21 mouse cellular contexts compared by ENCODE assay signal in genomic region chr13:69373816-69374142, GRCm38 (mm10).
DNase-seq lines count a peak whose midpoint lies in the region; ATAC-seq and TF ChIP-seq lines count a peak whose summit lies in the region.
"Had no signal": no experiment of that assay in that cellular context is flagged by ENCODE, and none has a peak within 500 bp of the region (broad histone marks: within the 10 kb centered on the region; RNA-seq: fewer than 3 reads in every experiment).

No protein-coding gene starts in this region.

- no peaks in the 10 kb centered on the region for H3K36me3 ChIP-seq in midbrain, embryonic 11.5 days (ENCODE audit: control insufficient read depth, insufficient read depth, low read length)
- no peaks in the 10 kb centered on the region for H3K36me3 ChIP-seq in midbrain, postnatal 0 days (ENCODE audit: insufficient read depth, low read length)
- no peaks in the 10 kb centered on the region for H3K36me3 ChIP-seq in hindbrain, embryonic 14.5 days (replicated peaks; ENCODE audit: control insufficient read depth, insufficient read depth)
- no peaks in the 10 kb centered on the region for H3K36me3 ChIP-seq in hindbrain, embryonic 15.5 days
- no peaks in the 10 kb centered on the region for H3K36me3 ChIP-seq in midbrain, embryonic 16.5 days (ENCODE audit: control insufficient read depth, insufficient read depth, low read length)
- H3K36me3 ChIP-seq: embryonic facial prominence, embryonic 12.5 days; embryonic facial prominence, embryonic 15.5 days had no signal

- no peak overlapping the region for H3K9ac ChIP-seq in midbrain, embryonic 11.5 days (ENCODE audit: low read length)
- no peak overlapping the region for H3K9ac ChIP-seq in midbrain, postnatal 0 days (replicated peaks; ENCODE audit: low read length, poor library complexity, severe bottlenecking)
- no peak overlapping the region for H3K9ac ChIP-seq in hindbrain, embryonic 14.5 days
- no peak overlapping the region for H3K9ac ChIP-seq in hindbrain, embryonic 15.5 days
- no peak overlapping the region for H3K9ac ChIP-seq in midbrain, embryonic 16.5 days (ENCODE audit: low read depth, low read length)
- H3K9ac ChIP-seq: embryonic facial prominence, embryonic 12.5 days; embryonic facial prominence, embryonic 15.5 days; forebrain, postnatal 0 days had no signal

- H3K4me2 ChIP-seq in midbrain, embryonic 11.5 days, result no peak overlapping the region
- no peak overlapping the region for H3K4me2 ChIP-seq in midbrain, postnatal 0 days (ENCODE audit: low read depth, low read length, poor library complexity, severe bottlenecking)
- H3K4me2 ChIP-seq in hindbrain, embryonic 14.5 days (replicated peaks), result no peak overlapping the region
- no peak overlapping the region for H3K4me2 ChIP-seq in hindbrain, embryonic 15.5 days
- H3K4me2 ChIP-seq in midbrain, embryonic 16.5 days (ENCODE audit: low read length), result no peak overlapping the region
- H3K4me2 ChIP-seq: embryonic facial prominence, embryonic 12.5 days; embryonic facial prominence, embryonic 15.5 days; heart, embryonic 11.5 days had no signal

- no peaks in the 10 kb centered on the region for H3K4me1 ChIP-seq in midbrain, embryonic 11.5 days (ENCODE audit: control insufficient read depth, insufficient read depth, low read length)
- H3K4me1 ChIP-seq in midbrain, postnatal 0 days (ENCODE audit: insufficient read depth, low read length), result peaks cover 6% of the 10 kb centered on the region; the same call in 1 of the 2 replicates
- H3K4me1 ChIP-seq in hindbrain, embryonic 14.5 days (replicated peaks; ENCODE audit: control insufficient read depth, insufficient read depth, low read length), result peaks cover 8% of the 10 kb centered on the region
- no peaks in the 10 kb centered on the region for H3K4me1 ChIP-seq in hindbrain, embryonic 15.5 days (replicated peaks)
- H3K4me1 ChIP-seq in midbrain, embryonic 16.5 days (ENCODE audit: control insufficient read depth, insufficient read depth, low read length), result no peaks in the 10 kb centered on the region
- H3K4me1 ChIP-seq: embryonic facial prominence, embryonic 12.5 days; embryonic facial prominence, embryonic 15.5 days had no signal

- no peaks in the 10 kb centered on the region for H3K9me3 ChIP-seq in midbrain, embryonic 11.5 days (ENCODE audit: control insufficient read depth, low read length)
- H3K9me3 ChIP-seq in midbrain, postnatal 0 days (ENCODE audit: low read length), result no peaks in the 10 kb centered on the region
- 0 out of 2 replicates have a peak, but pooled peaks cover 2% of the 10 kb centered on the region for H3K9me3 ChIP-seq in hindbrain, embryonic 14.5 days (ENCODE audit: control insufficient read depth, low read length)
- H3K9me3 ChIP-seq in hindbrain, embryonic 15.5 days, result no peaks in the 10 kb centered on the region
- H3K9me3 ChIP-seq in midbrain, embryonic 16.5 days (replicated peaks; ENCODE audit: control insufficient read depth, low read length, poor library complexity, severe bottlenecking), result no peaks in the 10 kb centered on the region
- H3K9me3 ChIP-seq: embryonic facial prominence, embryonic 12.5 days; embryonic facial prominence, embryonic 15.5 days had no signal

- H3K4me3 ChIP-seq in midbrain, embryonic 11.5 days (ENCODE audit: low read depth, low read length), result no peak overlapping the region
- H3K4me3 ChIP-seq in midbrain, postnatal 0 days (ENCODE audit: low read depth, low read length), result no peak overlapping the region
- H3K4me3 ChIP-seq in hindbrain, embryonic 14.5 days (replicated peaks; ENCODE audit: low read length), result no peak overlapping the region
- H3K4me3 ChIP-seq in hindbrain, embryonic 15.5 days, result no peak overlapping the region
- no peak overlapping the region for H3K4me3 ChIP-seq in midbrain, embryonic 16.5 days (ENCODE audit: low read depth, low read length)
- H3K4me3 ChIP-seq: embryonic facial prominence, embryonic 12.5 days; embryonic facial prominence, embryonic 15.5 days; gastrocnemius, adult 2 months had no signal

- no peaks in the 10 kb centered on the region for H3K27me3 ChIP-seq in midbrain, embryonic 11.5 days (ENCODE audit: control insufficient read depth, insufficient read depth, low read length)
- no peaks in the 10 kb centered on the region for H3K27me3 ChIP-seq in midbrain, postnatal 0 days (ENCODE audit: insufficient read depth, low read length)
- no peaks in the 10 kb centered on the region for H3K27me3 ChIP-seq in hindbrain, embryonic 14.5 days (ENCODE audit: control insufficient read depth, insufficient read depth, low read length)
- no peaks in the 10 kb centered on the region for H3K27me3 ChIP-seq in hindbrain, embryonic 15.5 days
- no peaks in the 10 kb centered on the region for H3K27me3 ChIP-seq in midbrain, embryonic 16.5 days (ENCODE audit: control insufficient read depth, insufficient read depth, low read depth, low read length)
- H3K27me3 ChIP-seq: embryonic facial prominence, embryonic 12.5 days; embryonic facial prominence, embryonic 15.5 days had no signal

- TF ChIP-seq CTCF in midbrain, postnatal 0 days (IDR thresholded peaks at IDR 0.05), result no peak

- peak; percentile 27; the same call in 1 of the 2 replicates for ATAC-seq in midbrain, embryonic 11.5 days (ENCODE audit: low FRiP score)
- no peak for ATAC-seq in midbrain, postnatal 0 days (ENCODE audit: low FRiP score)
- 0 out of 2 replicates have a peak, but pooled peaks have one; percentile 36 for ATAC-seq in hindbrain, embryonic 14.5 days (ENCODE audit: low FRiP score)
- peak; percentile 31; the same call in 1 of the 2 replicates for ATAC-seq in hindbrain, embryonic 15.5 days (ENCODE audit: low FRiP score, low read depth)
- ATAC-seq in midbrain, embryonic 16.5 days, result peak; percentile 57; the same call in 1 of the 2 replicates
- ATAC-seq: CD4-positive, CD25-positive, alpha-beta regulatory T cell, adult 4 months; forebrain, embryonic 14.5 days; inflammation-experienced regulatory T-cells, adult 6 months; intestine, embryonic 16.5 days had no signal

- H3K27ac ChIP-seq in midbrain, embryonic 11.5 days (ENCODE audit: low read depth, low read length), result no peak overlapping the region
- no peak overlapping the region for H3K27ac ChIP-seq in midbrain, postnatal 0 days (ENCODE audit: low read depth, low read length)
- H3K27ac ChIP-seq in hindbrain, embryonic 14.5 days, result no peak overlapping the region
- H3K27ac ChIP-seq in hindbrain, embryonic 15.5 days (replicated peaks), result no peak overlapping the region
- H3K27ac ChIP-seq in midbrain, embryonic 16.5 days (ENCODE audit: low read length), result no peak overlapping the region
- H3K27ac ChIP-seq: embryonic facial prominence, embryonic 12.5 days; embryonic facial prominence, embryonic 15.5 days; gastrocnemius, adult 2 months had no signal

- 79% methylated on average over 1 of the region's 1 CpGs for WGBS in midbrain, embryonic 11.5 days
- 62% methylated on average over 1 of the region's 1 CpGs for WGBS in midbrain, postnatal 0 days
- 62% methylated on average over 1 of the region's 1 CpGs for WGBS in hindbrain, embryonic 14.5 days
- WGBS in hindbrain, embryonic 15.5 days, result 59% methylated on average over 1 of the region's 1 CpGs
- WGBS in midbrain, embryonic 16.5 days, result 70% methylated on average over 1 of the region's 1 CpGs

- no peak for DNase-seq in midbrain, embryonic 11.5 days (ENCODE audit: low spot score, missing footprints)
- no peak for DNase-seq in midbrain, postnatal 0 days (ENCODE audit: low spot score)
- no peak for DNase-seq in hindbrain, embryonic 14.5 days (ENCODE audit: low spot score)
- DNase-seq in cerebellum, adult 11-12 months, result no peak
- DNase-seq: adrenal gland, adult 8-10 months; adrenal gland, postnatal 25 days; cerebellum, adult 2 months; cerebellum, adult 9-11 months; cerebellum, postnatal 25 days; gastrocnemius, adult 2 months; gastrocnemius, postnatal 14 days had no signal
